Mouse (Mus musculus) limb, embryonic 15.5 days (tissue): ENCODE data around the gene Cemip. TPM values are rescaled to one million over a fixed set of nuclear protein-coding genes. Genes with fewer than 3 reads are reported as not detected.

Experiments
- ATAC-seq: fragments of 200-750 bp; cut with Nextera tagmentation; 2 replicates; pipeline ENCODE4 v1.8.0; 2017; ENCODE audit warnings: low read depth, moderate TSS enrichment; ENCODE audit not compliant: insufficient number of reproducible peaks, low FRiP score, low TSS enrichment
- H3K27ac ChIP-seq: fragments of 300-500 bp; sonication (generic); 2 replicates; pipeline ENCODE4 v1.5.1; 2015; ENCODE audit warnings: moderate library complexity, mild to moderate bottlenecking, inconsistent platforms
- H3K27me3 ChIP-seq: fragments of 300-500 bp; sonication (generic); 2 replicates; pipeline ENCODE4 v1.6.1; 2015; ENCODE audit warnings: inconsistent platforms
- H3K36me3 ChIP-seq: fragments of 300-500 bp; sonication (generic); 2 replicates; pipeline ENCODE4 v1.6.1; 2015; ENCODE audit warnings: inconsistent platforms
- H3K4me1 ChIP-seq: fragments of 300-500 bp; sonication (generic); 2 replicates; pipeline ENCODE4 v1.6.1; 2015; ENCODE audit warnings: inconsistent platforms
- H3K4me2 ChIP-seq: fragments of 300-500 bp; sonication (generic); 2 replicates; pipeline ENCODE4 v1.6.1; 2015; ENCODE audit warnings: mild to moderate bottlenecking, inconsistent platforms
- H3K4me3 ChIP-seq: fragments of 300-500 bp; sonication (generic); 2 replicates; pipeline ENCODE4 v1.5.1; 2015; ENCODE audit warnings: mild to moderate bottlenecking, inconsistent platforms
- H3K9ac ChIP-seq: fragments of 300-500 bp; sonication (generic); 2 replicates; pipeline ENCODE4 v1.6.1; 2015; ENCODE audit warnings: inconsistent platforms
- H3K9me3 ChIP-seq: fragments of 300-500 bp; sonication (generic); 2 replicates; pipeline ENCODE4 v1.6.1; 2016; ENCODE audit warnings: inconsistent platforms
- WGBS: fragments of 180-500 bp; shearing (Covaris S2); methylation state at CpG from one replicate; pipeline ENCODE4 v1.1.7; 2015; 5-methylcytosine and 5-hydroxymethylcytosine counted together
- polyA plus RNA-seq: library from polyadenylated mRNA; unstranded; fragments of >200 nt; fragmentation: Nextera tagmentation; extraction: Ambion mirVana; gene quantifications from 2 replicates; pipeline ENCODE4 v1.2.1, GENCODE M21; 2015

Gene Cemip
- polyA plus RNA-seq, 1 experiment from 2014 or later = 0.45 TPM

DNA sequence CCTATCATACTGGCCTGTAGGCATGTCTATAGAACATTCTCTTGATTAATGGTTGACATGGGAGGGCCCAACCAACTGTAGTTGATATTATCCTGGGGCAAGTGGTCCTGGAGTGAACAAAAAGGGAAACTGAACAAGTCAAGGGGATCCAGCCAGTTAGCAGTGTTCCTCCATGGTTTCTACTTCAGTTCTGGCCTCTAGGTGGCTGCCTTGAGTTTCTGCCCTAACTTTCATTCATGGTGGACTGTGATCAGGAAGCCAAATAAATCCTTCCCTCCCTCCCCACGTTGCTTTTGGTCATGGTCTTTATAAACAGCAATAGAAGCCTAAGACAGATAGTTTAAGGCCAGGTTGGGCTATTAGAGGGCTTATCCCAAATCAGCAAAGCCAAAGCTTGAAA lies 3.5 kb upstream of the Cemip start:
- H3K27ac ChIP-seq = no peak overlapping the region
- 8% methylated on average over 1 of the region's 1 CpGs for WGBS
- no peak overlapping the region for H3K9ac ChIP-seq
- H3K4me2 ChIP-seq = no peak overlapping the region
- H3K36me3 ChIP-seq = no peaks in the 10 kb centered on the region
- peaks cover 17% of the 10 kb centered on the region for H3K4me1 ChIP-seq
- no peak for ATAC-seq
- peaks cover 36% of the 10 kb centered on the region for H3K27me3 ChIP-seq
- no peak overlapping the region for H3K4me3 ChIP-seq
- no peaks in the 10 kb centered on the region for H3K9me3 ChIP-seq

DNA sequence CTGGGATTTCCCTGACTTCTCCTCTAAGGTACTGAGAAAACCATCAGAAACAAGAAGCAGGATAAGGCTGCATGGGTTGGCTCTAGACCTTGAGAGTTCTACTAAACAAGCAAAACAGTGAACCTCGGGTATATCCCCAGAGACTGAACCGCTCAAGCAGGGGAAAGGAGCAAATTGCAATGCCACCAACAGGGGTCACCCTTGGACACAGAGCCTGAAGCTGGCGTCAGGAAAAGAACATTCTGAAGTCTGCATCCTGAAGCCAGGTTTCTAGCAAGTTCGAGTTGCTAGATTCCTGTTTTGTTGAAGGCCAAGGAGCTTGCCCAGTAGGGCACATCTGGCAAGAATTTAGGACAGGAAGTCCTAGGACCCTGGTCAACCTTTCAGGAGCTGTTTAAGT lies 2.7 kb upstream of the Cemip start:
- no peaks in the 10 kb centered on the region for H3K36me3 ChIP-seq
- peaks cover 42% of the 10 kb centered on the region for H3K27me3 ChIP-seq
- H3K9ac ChIP-seq = no peak overlapping the region
- H3K27ac ChIP-seq = no peak overlapping the region
- H3K4me1 ChIP-seq = peaks cover 17% of the 10 kb centered on the region
- no peak overlapping the region for H3K4me3 ChIP-seq
- no peak for ATAC-seq
- no peaks in the 10 kb centered on the region for H3K9me3 ChIP-seq
- 7% methylated on average over 4 of the region's 4 CpGs for WGBS
- no peak overlapping the region for H3K4me2 ChIP-seq

DNA sequence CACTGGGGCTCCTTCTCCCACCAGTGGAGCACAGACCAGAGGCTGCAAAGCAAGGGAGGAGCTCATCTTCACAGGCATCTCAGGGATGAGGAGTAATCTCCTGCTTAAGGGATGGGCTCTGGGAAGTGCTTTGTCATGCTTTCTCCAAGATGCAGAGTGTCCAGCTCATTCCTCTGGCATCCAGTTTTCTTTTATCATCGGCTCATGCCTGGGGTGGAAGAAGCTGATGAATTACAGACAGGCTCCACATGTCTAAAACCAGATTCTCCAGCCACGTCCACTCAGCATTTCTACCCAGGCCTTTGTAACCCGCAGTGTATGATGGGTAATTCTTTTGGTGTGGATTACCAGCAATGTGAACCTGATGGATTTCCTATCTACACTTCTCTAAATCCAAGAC lies 1.9 kb upstream of the Cemip start:
- peaks cover 44% of the 10 kb centered on the region for H3K27me3 ChIP-seq
- no peak overlapping the region for H3K4me3 ChIP-seq
- no peak overlapping the region for H3K9ac ChIP-seq
- H3K4me2 ChIP-seq = no peak overlapping the region
- H3K9me3 ChIP-seq = no peaks in the 10 kb centered on the region
- 65% methylated on average over 3 of the region's 3 CpGs for WGBS
- H3K4me1 ChIP-seq = peaks cover 17% of the 10 kb centered on the region
- H3K27ac ChIP-seq = no peak overlapping the region
- no peak for ATAC-seq
- H3K36me3 ChIP-seq = no peaks in the 10 kb centered on the region

DNA sequence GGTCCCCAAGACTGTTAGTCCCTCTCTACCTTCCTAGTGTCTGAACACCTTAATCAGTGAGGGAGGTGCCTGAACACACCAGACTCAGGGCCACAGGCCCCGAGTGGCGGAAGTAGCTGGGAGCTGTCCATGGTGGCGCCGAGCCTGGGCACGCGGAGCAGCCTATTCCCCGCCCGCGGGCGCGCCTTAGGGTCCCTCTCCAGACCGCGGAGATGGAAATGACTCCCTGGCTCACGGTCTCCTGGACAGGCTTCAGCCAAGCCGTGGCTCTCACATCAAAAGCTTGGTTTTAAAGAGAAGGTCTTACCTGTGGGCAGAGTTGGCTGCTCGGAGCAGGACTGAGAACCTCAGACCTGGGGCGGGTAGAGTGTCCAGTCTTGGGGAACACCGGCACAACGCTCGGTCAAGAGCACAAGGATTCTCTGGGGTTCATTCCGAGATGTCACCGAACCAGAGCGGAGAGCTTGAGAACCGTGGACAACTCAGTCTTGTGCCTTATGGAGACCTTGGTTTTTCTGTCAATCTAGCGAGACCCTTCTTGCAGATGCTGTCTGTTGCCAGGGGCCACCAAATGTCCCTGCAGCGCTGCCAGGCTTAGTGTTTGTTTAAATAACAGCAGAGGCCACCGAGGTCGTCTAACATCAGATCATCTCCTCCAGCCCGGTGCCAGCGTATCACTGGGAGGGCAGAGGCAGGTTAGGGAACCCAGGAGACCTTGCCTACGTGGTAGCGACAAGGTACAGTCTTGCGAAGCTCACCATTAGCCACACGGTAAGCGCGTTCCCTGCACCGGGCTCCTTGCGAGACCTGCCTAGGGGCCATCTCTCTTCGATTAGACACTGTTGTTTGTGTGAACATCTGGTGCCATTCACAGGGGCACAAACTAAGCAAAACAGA lies 1.0 kb downstream of the Cemip start:
- no peak overlapping the region for H3K9ac ChIP-seq
- 0 out of 2 replicates have a peak, but pooled peaks have one; percentile 35 for ATAC-seq
- H3K9me3 ChIP-seq = no peaks in the 10 kb centered on the region
- WGBS = 4% methylated on average over 39 of the region's 39 CpGs
- peaks cover 44% of the 10 kb centered on the region for H3K27me3 ChIP-seq
- H3K4me2 ChIP-seq = peak overlapping the region; percentile 88
- H3K27ac ChIP-seq = no peak overlapping the region
- peaks cover 17% of the 10 kb centered on the region for H3K4me1 ChIP-seq
- H3K4me3 ChIP-seq = peak overlapping the region; percentile 46
- no peaks in the 10 kb centered on the region for H3K36me3 ChIP-seq

DNA sequence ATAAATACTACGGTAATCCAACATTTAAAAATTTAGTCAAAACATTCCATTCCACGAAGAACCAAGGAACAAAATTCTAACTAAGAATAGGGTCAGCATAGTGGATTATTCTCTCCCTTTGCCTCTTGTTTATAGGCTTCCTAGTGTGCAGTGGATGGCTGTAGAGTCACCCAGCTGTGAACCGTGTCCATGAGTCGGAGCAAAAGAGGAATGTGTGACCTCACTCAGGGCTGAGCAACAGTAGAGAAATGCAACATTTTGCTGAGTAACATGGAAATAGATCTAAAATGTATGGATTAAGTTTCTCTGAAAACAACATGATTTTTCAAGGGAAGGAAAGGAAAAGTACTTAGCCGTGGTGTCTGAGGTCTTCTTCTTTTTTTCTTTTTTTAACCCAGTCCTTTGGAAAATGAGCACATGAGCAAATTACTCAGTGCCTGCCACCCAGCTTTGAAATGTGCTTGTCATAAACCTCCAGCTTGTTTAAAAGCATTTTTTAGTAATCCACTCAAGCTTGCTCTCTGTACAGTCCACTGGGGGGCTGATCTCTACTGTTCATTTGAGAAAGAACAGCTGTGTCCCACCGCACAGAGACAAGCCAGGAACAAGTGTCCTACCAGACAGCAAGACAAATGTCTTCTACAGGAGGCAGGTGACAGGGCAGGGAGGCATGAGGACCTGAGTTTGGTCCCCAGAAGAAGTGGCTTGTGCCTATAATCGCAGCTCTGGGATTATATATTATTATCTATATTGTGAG lies 8.9 kb downstream of the Cemip start:
- H3K27ac ChIP-seq = no peak overlapping the region
- WGBS = 57% methylated on average over 7 of the region's 7 CpGs
- no peaks in the 10 kb centered on the region for H3K4me1 ChIP-seq
- no peak overlapping the region for H3K4me2 ChIP-seq
- no peaks in the 10 kb centered on the region for H3K9me3 ChIP-seq
- no peak overlapping the region for H3K4me3 ChIP-seq
- no peak overlapping the region for H3K9ac ChIP-seq
- H3K36me3 ChIP-seq = no peaks in the 10 kb centered on the region
- no peak for ATAC-seq
- H3K27me3 ChIP-seq = no peaks in the 10 kb centered on the region

DNA sequence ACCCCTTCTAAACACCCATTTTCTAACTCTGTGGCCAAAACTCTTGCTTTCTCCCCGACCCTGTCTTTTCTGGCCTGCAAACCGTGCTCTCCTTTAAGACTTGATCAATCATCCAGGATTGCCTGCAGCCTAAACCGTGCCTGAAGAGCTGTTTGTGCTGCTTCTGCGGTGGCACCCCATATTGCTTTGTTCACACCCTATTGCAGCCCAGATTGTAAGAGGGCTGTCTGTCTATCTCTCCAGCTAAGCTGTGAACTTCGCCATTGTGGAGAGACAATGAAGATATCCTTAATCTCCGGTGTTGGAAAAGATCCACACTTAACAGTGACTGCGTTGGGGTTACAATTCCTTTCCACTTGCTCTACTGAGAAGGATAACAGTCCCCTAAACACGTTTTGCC lies 12.0 kb downstream of the Cemip start:
- 62% methylated on average over 8 of the region's 8 CpGs for WGBS
- ATAC-seq = no peak
- no peak overlapping the region for H3K27ac ChIP-seq
- no peak overlapping the region for H3K9ac ChIP-seq
- no peak overlapping the region for H3K4me3 ChIP-seq
- H3K4me2 ChIP-seq = no peak overlapping the region
- no peaks in the 10 kb centered on the region for H3K9me3 ChIP-seq
- no peaks in the 10 kb centered on the region for H3K27me3 ChIP-seq
- no peaks in the 10 kb centered on the region for H3K4me1 ChIP-seq
- H3K36me3 ChIP-seq = no peaks in the 10 kb centered on the region

DNA sequence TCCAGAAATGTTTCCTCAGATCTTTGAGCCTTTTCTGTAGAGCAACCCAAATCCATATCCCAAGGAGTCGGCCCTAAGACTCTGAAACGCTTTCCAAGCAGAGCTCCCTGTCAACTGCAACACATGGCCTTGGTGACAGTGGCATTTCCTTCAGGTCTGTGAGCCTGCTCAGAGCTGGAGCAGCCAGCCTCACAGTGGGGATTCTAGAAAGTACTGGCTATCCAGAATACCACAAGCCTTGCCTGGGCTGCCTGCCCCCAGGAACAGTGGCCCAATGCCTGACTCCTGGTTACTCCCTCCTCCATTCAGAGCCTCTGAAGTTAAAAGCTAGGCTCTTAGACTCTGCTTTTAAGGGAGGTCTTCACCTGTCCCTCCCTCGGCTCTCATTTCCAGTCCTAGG lies 12.4 kb downstream of the Cemip start:
- ATAC-seq = no peak
- Histone ChIP-seq H3K4me2 (no peak overlapping the region), H3K4me1 (no peaks in the 10 kb centered on the region), H3K4me3 (no peak overlapping the region), H3K9me3 (no peaks in the 10 kb centered on the region), H3K36me3 (no peaks in the 10 kb centered on the region), H3K27ac (no peak overlapping the region), H3K27me3 (no peaks in the 10 kb centered on the region), H3K9ac (no peak overlapping the region)
- 75% methylated on average over 3 of the region's 3 CpGs for WGBS

DNA sequence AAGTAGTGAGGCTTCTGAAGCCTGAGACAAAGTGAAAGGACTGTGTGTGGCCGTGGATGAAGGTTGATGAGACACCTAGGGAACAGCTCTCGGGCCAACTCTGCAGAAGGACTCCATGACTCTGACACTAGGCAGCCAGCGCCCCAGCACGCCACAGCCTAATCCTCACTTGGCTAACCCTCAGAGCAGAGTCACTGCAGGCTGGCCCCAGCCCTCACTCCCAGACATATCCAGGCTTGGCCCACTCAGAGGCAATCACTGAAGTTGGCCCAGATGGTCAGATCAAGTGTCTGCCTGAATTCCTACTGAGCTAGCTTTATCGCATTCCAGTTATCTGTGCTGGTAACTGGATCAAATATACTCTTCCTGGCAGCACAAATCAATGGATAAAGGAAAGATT lies 17.4 kb downstream of the Cemip start:
- ATAC-seq = peak; percentile 44; the same call in 1 of the 2 replicates
- Histone ChIP-seq H3K36me3 (no peaks in the 10 kb centered on the region), H3K4me3 (no peak overlapping the region), H3K9ac (no peak overlapping the region), H3K4me1 (no peaks in the 10 kb centered on the region), H3K4me2 (no peak overlapping the region), H3K27me3 (no peaks in the 10 kb centered on the region), H3K9me3 (no peaks in the 10 kb centered on the region), H3K27ac (no peak overlapping the region)
- WGBS = 82% methylated on average over 5 of the region's 5 CpGs

DNA sequence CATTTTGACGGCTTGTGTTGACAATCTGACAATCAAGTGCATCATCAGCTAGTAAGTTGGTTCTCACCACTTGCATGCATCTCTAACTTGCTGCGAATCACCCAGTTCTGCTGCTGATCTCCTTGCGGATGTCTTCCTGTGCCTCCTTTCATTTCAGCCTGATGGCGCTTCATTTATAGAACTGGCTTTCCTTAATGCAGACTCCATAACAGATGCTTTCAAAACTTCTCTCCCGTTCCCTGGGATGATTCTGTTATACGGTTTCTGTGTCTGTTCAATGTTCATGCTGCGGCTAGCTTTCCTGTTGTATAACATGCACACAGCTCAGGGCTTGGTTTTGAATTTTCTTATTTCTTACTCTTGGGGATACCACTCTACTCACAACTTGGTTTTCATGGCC lies 26.5 kb downstream of the Cemip start:
- WGBS = 92% methylated on average over 7 of the region's 7 CpGs
- no peaks in the 10 kb centered on the region for H3K36me3 ChIP-seq
- H3K4me2 ChIP-seq = no peak overlapping the region
- no peaks in the 10 kb centered on the region for H3K9me3 ChIP-seq
- no peak overlapping the region for H3K4me3 ChIP-seq
- no peaks in the 10 kb centered on the region for H3K27me3 ChIP-seq
- ATAC-seq = no peak
- H3K4me1 ChIP-seq = peaks cover 14% of the 10 kb centered on the region
- H3K9ac ChIP-seq = no peak overlapping the region
- no peak overlapping the region for H3K27ac ChIP-seq

DNA sequence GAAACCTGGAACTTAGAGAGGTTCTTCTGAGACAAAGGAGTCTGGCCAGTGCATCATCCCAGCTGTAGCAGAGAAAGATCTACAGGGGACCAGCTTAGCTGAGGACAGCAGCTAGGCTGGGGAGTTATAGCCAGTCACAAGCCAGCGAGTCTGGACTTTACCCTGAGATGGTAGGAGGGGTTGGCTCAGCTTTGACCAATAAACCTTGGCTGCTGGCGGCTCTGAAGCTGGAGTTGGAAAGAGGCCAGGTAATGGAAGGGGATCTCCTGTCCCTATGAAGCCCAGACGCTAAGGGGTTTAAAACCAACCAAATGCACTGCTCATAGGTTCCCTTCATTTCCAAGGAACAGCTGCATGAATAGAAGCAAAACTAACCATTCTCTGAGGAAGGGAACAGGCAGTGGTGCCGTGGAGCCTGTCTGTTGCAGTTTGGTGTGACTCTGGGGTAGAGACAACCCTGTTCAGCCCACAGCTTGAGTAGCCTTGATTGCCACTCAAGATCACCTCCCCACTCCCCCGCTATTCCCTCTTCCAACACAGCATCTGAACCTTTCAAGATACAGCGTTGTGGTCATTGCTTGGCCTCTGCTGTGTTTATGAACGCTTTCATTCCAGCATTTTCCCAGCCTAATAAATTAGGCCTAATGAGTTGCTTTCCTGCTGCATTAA lies 30.2 kb downstream of the Cemip start:
- 0 out of 2 replicates have a peak overlapping the region, but pooled peaks have one; percentile 1 for H3K4me2 ChIP-seq
- H3K9ac ChIP-seq = no peak overlapping the region
- H3K36me3 ChIP-seq = no peaks in the 10 kb centered on the region
- H3K9me3 ChIP-seq = no peaks in the 10 kb centered on the region
- H3K27me3 ChIP-seq = no peaks in the 10 kb centered on the region
- peak overlapping the region; percentile 51 for H3K27ac ChIP-seq
- H3K4me1 ChIP-seq = peaks cover 14% of the 10 kb centered on the region
- ATAC-seq = peak; percentile 72; the same call in 1 of the 2 replicates
- 28% methylated on average over 7 of the region's 7 CpGs for whole genome bisulfite sequencing
- H3K4me3 ChIP-seq = no peak overlapping the region

DNA sequence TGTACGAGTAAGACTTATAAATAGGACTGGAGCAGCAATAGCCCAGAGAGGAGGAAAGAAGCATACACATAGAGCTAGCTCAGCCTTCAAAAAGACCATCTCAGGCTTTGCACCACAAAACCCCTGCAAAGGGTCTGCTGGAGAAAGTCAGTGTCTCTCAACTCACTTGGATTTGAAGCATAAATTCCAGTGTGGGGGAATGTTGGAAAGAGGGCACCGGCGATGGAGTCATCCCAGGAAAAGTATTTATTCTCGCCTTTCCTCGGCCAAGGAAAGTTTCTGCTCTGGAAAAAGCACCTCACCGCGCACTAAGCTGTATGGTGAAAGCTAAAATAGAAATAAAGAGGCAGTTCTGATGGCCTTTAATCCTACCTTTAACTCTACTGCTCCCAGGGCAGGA lies 32.4 kb downstream of the Cemip start:
- ATAC-seq = no peak
- Histone ChIP-seq H3K27ac (peak overlapping the region; percentile 57; the same call in 1 of the 2 replicates), H3K4me1 (peaks cover 14% of the 10 kb centered on the region), H3K9me3 (no peaks in the 10 kb centered on the region), H3K9ac (no peak overlapping the region), H3K36me3 (no peaks in the 10 kb centered on the region), H3K27me3 (no peaks in the 10 kb centered on the region), H3K4me2 (no peak overlapping the region), H3K4me3 (no peak overlapping the region)
- WGBS = 73% methylated on average over 7 of the region's 7 CpGs

DNA sequence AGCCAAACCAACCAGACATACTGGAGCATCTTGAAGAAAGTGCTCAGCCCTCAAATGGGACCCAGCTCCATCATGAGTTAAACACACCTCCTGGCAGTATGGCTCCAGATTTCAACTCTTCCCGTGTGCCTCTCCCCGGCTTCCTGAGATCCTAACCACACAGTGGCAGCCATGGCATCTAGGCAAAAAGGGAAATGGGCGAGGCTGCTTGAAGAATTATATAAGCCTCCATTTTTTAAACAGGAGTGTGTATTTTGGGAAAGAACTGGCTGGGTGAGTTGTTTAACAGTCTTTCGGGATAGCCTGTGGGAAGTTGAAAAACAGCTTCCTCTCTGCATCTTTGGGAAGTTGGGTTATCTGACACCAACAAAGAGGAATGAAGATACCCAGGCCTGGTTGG lies 34.9 kb downstream of the Cemip start:
- H3K27ac ChIP-seq = no peak overlapping the region
- ATAC-seq = no peak
- WGBS = 76% methylated on average over 4 of the region's 4 CpGs

More for the DNA sequence above, 34.9 kb downstream of the Cemip start:
- Histone ChIP-seq H3K36me3 (no peaks in the 10 kb centered on the region), H3K4me1 (peaks cover 10% of the 10 kb centered on the region), H3K4me2 (no peak overlapping the region), H3K4me3 (no peak overlapping the region), H3K9me3 (no peaks in the 10 kb centered on the region), H3K9ac (no peak overlapping the region), H3K27me3 (no peaks in the 10 kb centered on the region)
